Mouse (Mus musculus) CH12.LX (cell line): Measurements from ENCODE around the gene Uqcrh.

Experiments used
- CTCF ChIP-seq, 2 experiments: IDR thresholded peaks in 1 of 2; conservative IDR thresholded peaks in 1 of 2; 2 replicates each; pipeline ENCODE4 v1.5.1; 2011 to 2012; ENCODE audit warnings: low read depth in 2 of 2, low read length in 2 of 2, improper control_type of control experiment in 1 of 2, inconsistent platforms in 1 of 2, mild to moderate bottlenecking in 1 of 2, moderate library complexity in 1 of 2
- ELF1 ChIP-seq: IDR thresholded peaks from 2 replicates; pipeline ENCODE4 v1.6.1; 2014; ENCODE audit warnings: low read depth, mild to moderate bottlenecking, inconsistent platforms, low read length, improper control_type of control experiment
- EP300 ChIP-seq: IDR thresholded peaks from 2 replicates; pipeline ENCODE4 v1.6.1; 2011; ENCODE audit warnings: low read length, improper control_type of control experiment
- IRF4 ChIP-seq: IDR thresholded peaks from 2 replicates; pipeline ENCODE4 v1.6.1; 2014; ENCODE audit warnings: low read depth, mild to moderate bottlenecking, inconsistent platforms, low read length, improper control_type of control experiment
- KAT2A ChIP-seq: IDR thresholded peaks from 2 replicates; pipeline ENCODE4 v1.6.1; 2012; ENCODE audit warnings: low read length, improper control_type of control experiment, inconsistent platforms; ENCODE audit not compliant: insufficient replicate concordance
- MAX ChIP-seq: IDR thresholded peaks from 2 replicates; pipeline ENCODE4 v1.6.1; 2011; ENCODE audit warnings: low read length, improper control_type of control experiment
- MEF2A ChIP-seq: IDR thresholded peaks from 2 replicates; pipeline ENCODE4 v1.6.1; 2014; ENCODE audit warnings: low read depth, mild to moderate bottlenecking, inconsistent platforms, low read length, improper control_type of control experiment, borderline replicate concordance
- MXI1 ChIP-seq: IDR thresholded peaks from 2 replicates; pipeline ENCODE4 v1.6.1; 2011; ENCODE audit warnings: mild to moderate bottlenecking, low read depth, low read length, improper control_type of control experiment
- PAX5 ChIP-seq: IDR thresholded peaks from 2 replicates; pipeline ENCODE4 v1.6.1; 2012; ENCODE audit warnings: low read length, inconsistent platforms, mixed read lengths
- POLR2A ChIP-seq: IDR thresholded peaks from 2 replicates; pipeline ENCODE4 v1.6.1; 2011; ENCODE audit warnings: low read depth, mild to moderate bottlenecking, improper control_type of control experiment, low read length
- USF1 ChIP-seq: IDR thresholded peaks from 2 replicates; pipeline ENCODE4 v1.6.1; 2014; ENCODE audit warnings: low read depth, mild to moderate bottlenecking, inconsistent platforms, low read length, improper control_type of control experiment
- USF2 ChIP-seq: conservative IDR thresholded peaks from 2 replicates; pipeline ENCODE4 v1.6.1; 2011; ENCODE audit warnings: low read depth, low read length, improper control_type of control experiment

DNA sequence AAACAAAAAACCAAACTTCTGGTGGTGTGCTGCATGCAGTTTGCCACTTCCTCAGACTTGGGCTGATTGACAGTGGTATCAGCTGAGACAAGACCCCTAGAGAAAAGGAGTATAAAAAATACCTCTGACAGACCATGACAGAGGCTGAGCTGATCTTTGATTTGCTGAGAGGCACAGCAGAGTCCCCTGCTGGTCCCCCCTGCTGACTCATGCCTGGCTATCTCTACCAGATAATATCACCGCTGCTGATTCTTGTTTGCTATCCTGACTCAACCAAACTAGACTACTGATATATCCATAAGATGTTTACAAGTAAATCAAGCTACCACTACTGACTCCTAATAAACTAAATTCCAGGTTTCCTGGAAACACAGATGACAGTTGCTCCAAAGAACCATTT lies 11.0 kb downstream of the Uqcrh start:
- TF ChIP-seq MXI1 (no peak), CTCF (conservative IDR thresholded peaks at IDR 0.05 in 1 of 2, IDR thresholded peaks at IDR 0.05 in 1 of 2; ENCODE audit: low read depth in 2 of 2, low read length in 2 of 2) (no peak), POLR2A (no peak), IRF4 (no peak), MEF2A (no peak), USF2 (no peak), KAT2A (no peak), EP300 (no peak), ELF1 (no peak), USF1 (no peak), PAX5 (no peak), MAX (no peak)
